In genomic region chr12:14152426-14152825, GRCm38 (mm10) we compare ENCODE assay signal across 9 mouse cellular contexts. TPM values are rescaled to one million over a fixed set of nuclear protein-coding genes. Genes with fewer than 3 reads are reported as not detected.
DNase-seq lines count a peak whose midpoint lies in the region; ATAC-seq and TF ChIP-seq lines count a peak whose summit lies in the region.
"Had no signal": no experiment of that assay in that cellular context is flagged by ENCODE, and none has a peak within 500 bp of the region (broad histone marks: within the 10 kb centered on the region; RNA-seq: fewer than 3 reads in every experiment).

No protein-coding gene starts in this region.

- TF ChIP-seq CTCF in lung, adult 2 months (IDR thresholded peaks at IDR 0.05; ENCODE audit: insufficient read depth, low read length), result no peak

- no peaks in the 10 kb centered on the region for H3K9me3 ChIP-seq in forebrain, embryonic 11.5 days (ENCODE audit: control insufficient read depth, low read length)
- no peaks in the 10 kb centered on the region for H3K9me3 ChIP-seq in hindbrain, embryonic 10.5 days

- peak overlapping the region; percentile 58 for H3K4me3 ChIP-seq in forebrain, embryonic 11.5 days (ENCODE audit: low read depth, low read length)
- peak overlapping the region; percentile 62 for H3K4me3 ChIP-seq in hindbrain, embryonic 10.5 days
- peak overlapping the region; percentile 48 for H3K4me3 ChIP-seq in lung, adult 2 months (replicated peaks; ENCODE audit: extremely low read depth, low read depth, low read length)

- H3K4me2 ChIP-seq in forebrain, embryonic 11.5 days (ENCODE audit: low read depth, low read length, severe bottlenecking), result peak overlapping the region; percentile 88

- WGBS in forebrain, embryonic 11.5 days, result under 1% methylated on average over 14 of the region's 14 CpGs
- 1% methylated on average over 14 of the region's 14 CpGs for WGBS in hindbrain, embryonic 10.5 days
- WGBS in lung, adult 2 months, result 1% methylated on average over 14 of the region's 14 CpGs

- TF ChIP-seq POLR2A in lung, adult 2 months (IDR thresholded peaks at IDR 0.05; ENCODE audit: borderline replicate concordance, extremely low read depth, low read depth, low read length), result no peak

- peak; percentile 54 for DNase-seq in retina, embryonic 14.5 days (ENCODE audit: low spot score)
- no peak for DNase-seq in retina, postnatal 1 day
- DNase-seq in forebrain, embryonic 11.5 days (ENCODE audit: low spot score), result peak; percentile 68
- peak; percentile 51 for DNase-seq in hindbrain, embryonic 10.5 days (ENCODE audit: low spot score)
- peak; percentile 47 for DNase-seq in layer of hippocampus, adult 9-11 months
- DNase-seq in lung, adult 2 months, result peak; percentile 12
- peak; percentile 34 for DNase-seq in right cerebral cortex, postnatal 25 days
- no peak for DNase-seq in Muller cell, postnatal 12 days (ENCODE audit: inconsistent ontology term)

- H3K9ac ChIP-seq in forebrain, embryonic 11.5 days (ENCODE audit: low read length), result peak overlapping the region; percentile 49; the same call in 1 of the 2 replicates

- H3K4me1 ChIP-seq in forebrain, embryonic 11.5 days (replicated peaks; ENCODE audit: control insufficient read depth, insufficient read depth, low read length), result peaks cover 14% of the 10 kb centered on the region
- H3K4me1 ChIP-seq in hindbrain, embryonic 10.5 days (replicated peaks), result peaks cover 35% of the 10 kb centered on the region
- H3K4me1 ChIP-seq in lung, adult 2 months (ENCODE audit: control insufficient read depth, insufficient read depth, low read length), result peaks cover 4% of the 10 kb centered on the region; the same call in 1 of the 2 replicates

- peak; percentile 42 for ATAC-seq in forebrain, embryonic 11.5 days (replicated peaks; ENCODE audit: low FRiP score)

- no peak overlapping the region for H3K27ac ChIP-seq in forebrain, embryonic 11.5 days (ENCODE audit: low read depth, low read length)
- peak overlapping the region; percentile 80 for H3K27ac ChIP-seq in hindbrain, embryonic 10.5 days
- H3K27ac ChIP-seq: macrophage had no signal

- H3K27me3 ChIP-seq in forebrain, embryonic 11.5 days (ENCODE audit: control insufficient read depth, insufficient read depth, low read length), result peaks cover 22% of the 10 kb centered on the region
- H3K27me3 ChIP-seq in hindbrain, embryonic 10.5 days (ENCODE audit: insufficient read depth, poor library complexity, severe bottlenecking), result peaks cover 46% of the 10 kb centered on the region

- no peaks in the 10 kb centered on the region for H3K36me3 ChIP-seq in forebrain, embryonic 11.5 days (ENCODE audit: control insufficient read depth, insufficient read depth, low read length)
- H3K36me3 ChIP-seq in hindbrain, embryonic 10.5 days, result no peaks in the 10 kb centered on the region

RNA-seq across cellular contexts. Expression of gene Fam84a, which starts 0.6 kb away (rescaled TPM):
- 17.4 and 19.4 TPM in 2 replicates for polyA plus RNA-seq in forebrain, embryonic 11.5 days (2014; fragmentation: Nextera tagmentation; extraction: Ambion mirVana)
- polyA plus RNA-seq in hindbrain, embryonic 10.5 days (2016; fragmentation: Nextera tagmentation; extraction: Ambion mirVana), result 14.6 and 23.2 TPM in 2 replicates
- polyA plus RNA-seq in lung, adult 2 months (2012; rRNA removed), result 6.3 and 7.3 TPM in 2 replicates
- polyA plus RNA-seq: macrophage had no signal

Comparison
In these comparisons a context has a peak if more than half of its experiments do, and no peak if none do; other contexts are left out.
1. DNase-seq: peak in retina, embryonic 14.5 days (single experiment), forebrain, embryonic 11.5 days (single experiment), hindbrain, embryonic 10.5 days (single experiment), layer of hippocampus, adult 9-11 months (single experiment), lung, adult 2 months (single experiment) and right cerebral cortex, postnatal 25 days (single experiment); none in retina, postnatal 1 day (single experiment) and Muller cell, postnatal 12 days (single experiment).
2. Peak in every context shown above with its lines, with median percentiles within 50 percentile points of each other: H3K4me3 ChIP-seq.